Mouse (Mus musculus) mature B cell (primary cell): ENCODE measurements around the gene Mmp10.

Source experiments
- in situ Hi-C: fragments of 300-500 bp; cut with MboI; formaldehyde crosslinking; loops from 2 replicates; pipeline ENCODE4 v1.14.3; 2019

The Mmp10 gene

GRCm38 (mm10) chr9:7502051-7502450 is at the start of gene Mmp10:
Gene Mmp10, plus strand, starts transcription at chr9:7502352.
- in situ Hi-C loops = no loop called here

- in situ Hi-C loops = no loop called here
Observed at GRCm38 (mm10) chr9:7453302-7453701, 48.9 kb upstream of the Mmp10 start.

GRCm38 (mm10) chr9:7470262-7470661 is 31.9 kb upstream of the Mmp10 start:
- in situ Hi-C loops = no loop called here

- in situ Hi-C loops = no loop called here
Observed at GRCm38 (mm10) chr9:7483684-7484394, 18.3 kb upstream of the Mmp10 start.

- in situ Hi-C loops = no loop called here
Observed at GRCm38 (mm10) chr9:7501138-7501537, 1.0 kb upstream of the Mmp10 start.

- in situ Hi-C loops = no loop called here
Observed at GRCm38 (mm10) chr9:7507321-7507876, 5.2 kb downstream of the Mmp10 start.

- in situ Hi-C loops = no loop called here
Observed at GRCm38 (mm10) chr9:7509619-7510233, 7.6 kb downstream of the Mmp10 start.

- in situ Hi-C loops = no loop called here
Observed at GRCm38 (mm10) chr9:7517944-7518571, 15.9 kb downstream of the Mmp10 start.

- in situ Hi-C loops = no loop called here
Observed at GRCm38 (mm10) chr9:7526255-7526940, 24.2 kb downstream of the Mmp10 start.

GRCm38 (mm10) chr9:7542763-7543162 is 40.6 kb downstream of the Mmp10 start:
- in situ Hi-C loops = no loop called here

GRCm38 (mm10) chr9:7544923-7545457 is 42.8 kb downstream of the Mmp10 start:
- in situ Hi-C loops = no loop called here

- in situ Hi-C loops = no loop called here
Observed at GRCm38 (mm10) chr9:7545471-7545870, 43.3 kb downstream of the Mmp10 start.

GRCm38 (mm10) chr9:7545920-7546319 is 43.8 kb downstream of the Mmp10 start:
- in situ Hi-C loops = no loop called here

GRCm38 (mm10) chr9:7551943-7552342 is 49.8 kb downstream of the Mmp10 start:
- in situ Hi-C loops = no loop called here

- in situ Hi-C loops = no loop called here
Observed at GRCm38 (mm10) chr9:7553536-7553935, 51.4 kb downstream of the Mmp10 start.

- in situ Hi-C loops = no loop called here
Observed at GRCm38 (mm10) chr9:7554382-7554781, 52.2 kb downstream of the Mmp10 start.

GRCm38 (mm10) chr9:7558221-7559017 is 56.3 kb downstream of the Mmp10 start, which contains the start of gene Mmp8:
Gene Mmp8, plus strand, starts transcription at chr9:7558456.
- in situ Hi-C loops = no loop called here
